Mouse (Mus musculus) limb, embryonic 14.5 days (tissue): ENCODE results near the gene Ptprn2. TPM values are rescaled to one million over a fixed set of nuclear protein-coding genes. Genes with fewer than 3 reads are reported as not detected.

Experiments used
- ATAC-seq: fragments of 200-750 bp; cut with Nextera tagmentation; 2 replicates; pipeline ENCODE4 v1.8.0; 2017; ENCODE audit warnings: low read depth, moderate number of reproducible peaks, moderate TSS enrichment; ENCODE audit not compliant: low FRiP score
- DNase-seq: peaks from one replicate; pipeline ENCODE4 v3.0.0-alpha.2; 2015; ENCODE audit warnings: low spot score
- H3K27ac ChIP-seq: fragments of 300-500 bp; sonication (generic); replicated peaks from 2 replicates; pipeline ENCODE4 v1.5.1; 2014; ENCODE audit warnings: low read depth, mild to moderate bottlenecking, low read length, moderate library complexity, mixed read lengths
- H3K27me3 ChIP-seq: fragments of 300-500 bp; sonication (generic); 2 replicates; pipeline ENCODE4 v1.6.1; 2014; ENCODE audit warnings: low read length, mixed read lengths; ENCODE audit not compliant: control insufficient read depth, insufficient read depth
- H3K36me3 ChIP-seq: fragments of 300-500 bp; sonication (generic); 2 replicates; pipeline ENCODE4 v1.6.1; 2014; ENCODE audit warnings: mild to moderate bottlenecking, low read length, moderate library complexity, mixed read lengths; ENCODE audit not compliant: control insufficient read depth, insufficient read depth
- H3K4me1 ChIP-seq: fragments of 300-500 bp; sonication (generic); 2 replicates; pipeline ENCODE4 v1.6.1; 2014; ENCODE audit warnings: antibody characterized with exemption, low read length, mixed read lengths; ENCODE audit not compliant: control insufficient read depth, insufficient read depth
- H3K4me2 ChIP-seq: fragments of 300-500 bp; sonication (generic); replicated peaks from 2 replicates; pipeline ENCODE4 v1.6.1; 2014; ENCODE audit warnings: low read depth, mild to moderate bottlenecking, low read length, moderate library complexity; ENCODE audit not compliant: severe bottlenecking
- H3K4me3 ChIP-seq: fragments of 300-500 bp; sonication (generic); replicated peaks from 2 replicates; pipeline ENCODE4 v1.5.1; 2014; ENCODE audit warnings: low read length
- H3K9ac ChIP-seq: fragments of 300-500 bp; sonication (generic); 2 replicates; pipeline ENCODE4 v1.6.1; 2014; ENCODE audit warnings: mild to moderate bottlenecking, low read depth, low read length, moderate library complexity; ENCODE audit not compliant: severe bottlenecking
- H3K9me3 ChIP-seq: fragments of 300-500 bp; sonication (generic); 2 replicates; pipeline ENCODE4 v1.6.1; 2016; ENCODE audit warnings: low read length; ENCODE audit not compliant: control insufficient read depth
- POLR2A ChIP-seq: fragments of 200-500 bp; IDR thresholded peaks from 2 replicates; pipeline ENCODE4 v1.8.0; 2012; ENCODE audit warnings: inconsistent platforms, mild to moderate bottlenecking, moderate library complexity, borderline replicate concordance; ENCODE audit not compliant: insufficient read depth, insufficient read length; ENCODE audit errors: extremely low read depth
- WGBS: fragments of 180-500 bp; shearing (Covaris S2); extraction: QIAGEN DNeasy Blood & Tissue Kit; methylation state at CpG from one replicate; pipeline ENCODE4 v1.1.7; 2014; 5-methylcytosine and 5-hydroxymethylcytosine counted together
- polyA plus RNA-seq, 2 experiments: library from polyadenylated mRNA; depleted of rRNA in 1 of 2; stranded (reverse) in 1 of 2; unstranded in 1 of 2; fragments of >200 nt; fragmentation: Nextera tagmentation in 1 of 2; extraction: Ambion mirVana in 1 of 2; gene quantifications; 2 replicates each; pipeline versions ENCODE4 v1.2.1 to v1.2.3; 2012 to 2014

Ptprn2 gene
- polyA plus RNA-seq, 2 experiments: 0.08 to 0.65 TPM

GRCm38 (mm10) chr12:117127485-117127884, 642.0 kb downstream of the Ptprn2 start:
- Histone ChIP-seq H3K27ac (no peak overlapping the region), H3K4me2 (no peak overlapping the region), H3K4me1 (no peaks in the 10 kb centered on the region), H3K36me3 (no peaks in the 10 kb centered on the region), H3K9me3 (no peaks in the 10 kb centered on the region), H3K9ac (no peak overlapping the region), H3K27me3 (no peaks in the 10 kb centered on the region), H3K4me3 (no peak overlapping the region)
- no peak for ATAC-seq
- WGBS: 87% methylated on average over 6 of the region's 6 CpGs
- TF ChIP-seq POLR2A: no peak
- DNase-seq: no peak

DNA sequence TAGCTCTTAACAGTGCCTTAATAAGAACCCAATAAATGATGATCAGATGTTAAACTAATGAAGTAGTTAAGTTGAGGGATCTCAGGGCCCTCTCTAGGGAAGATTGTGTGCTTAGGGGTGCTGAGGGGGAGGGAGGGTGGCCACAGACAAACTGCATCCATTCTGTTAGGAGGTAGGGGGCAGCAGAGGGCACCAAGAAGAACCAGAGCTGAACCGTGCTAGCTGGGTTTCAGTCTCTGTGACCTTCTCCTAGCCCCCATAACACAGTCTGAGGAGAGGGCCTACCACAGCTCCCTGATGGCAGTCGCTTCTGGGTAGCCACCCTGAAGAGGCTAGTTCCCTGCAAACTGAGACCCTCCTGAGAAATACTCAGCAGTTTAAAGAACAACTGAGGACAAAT, 646.6 kb downstream of the Ptprn2 start:
- Histone ChIP-seq H3K9ac (no peak overlapping the region), H3K4me3 (no peak overlapping the region), H3K4me2 (no peak overlapping the region), H3K27me3 (no peaks in the 10 kb centered on the region), H3K9me3 (no peaks in the 10 kb centered on the region), H3K27ac (no peak overlapping the region), H3K36me3 (no peaks in the 10 kb centered on the region), H3K4me1 (no peaks in the 10 kb centered on the region)
- no peak for TF ChIP-seq POLR2A
- WGBS: 15% methylated on average over 2 of the region's 2 CpGs
- no peak for ATAC-seq
- DNase-seq: no peak

GRCm38 (mm10) chr12:117135205-117135604, 649.7 kb downstream of the Ptprn2 start:
- H3K9ac ChIP-seq: no peak overlapping the region
- no peak for TF ChIP-seq POLR2A
- H3K36me3 ChIP-seq: no peaks in the 10 kb centered on the region
- no peaks in the 10 kb centered on the region for H3K4me1 ChIP-seq
- no peak for ATAC-seq
- H3K4me3 ChIP-seq: no peak overlapping the region
- no peaks in the 10 kb centered on the region for H3K9me3 ChIP-seq
- H3K27ac ChIP-seq: no peak overlapping the region
- no peaks in the 10 kb centered on the region for H3K27me3 ChIP-seq
- 65% methylated on average over 5 of the region's 5 CpGs for WGBS
- DNase-seq: no peak
- no peak overlapping the region for H3K4me2 ChIP-seq

DNA sequence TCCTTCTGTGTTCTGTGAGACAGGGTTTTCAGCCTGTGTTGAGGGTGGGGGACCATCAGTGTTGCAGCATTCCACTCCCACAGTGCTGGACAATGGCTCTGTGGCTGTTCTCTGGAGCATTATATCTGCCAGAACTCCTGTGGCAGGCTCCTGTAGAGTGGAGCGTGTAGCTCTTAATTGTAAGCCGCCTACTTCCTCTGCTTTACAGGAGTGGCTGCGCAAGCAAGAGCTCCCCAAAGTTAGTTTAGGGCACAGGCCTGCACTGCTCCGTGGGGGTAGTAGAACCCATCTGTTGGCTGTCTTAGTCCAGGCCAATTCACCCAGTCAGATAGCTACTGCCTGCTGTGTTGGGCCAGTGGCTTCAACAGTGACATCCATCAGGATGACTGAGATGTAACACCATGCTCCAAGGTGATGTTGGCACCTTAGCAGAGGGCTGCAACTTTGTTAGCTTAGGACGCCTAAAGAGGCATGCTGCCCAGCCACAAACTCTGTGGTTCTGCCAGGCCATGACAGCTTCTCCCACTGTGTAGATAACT, 651.0 kb downstream of the Ptprn2 start:
- DNase-seq (no peak), ATAC-seq (no peak)
- H3K4me2 ChIP-seq: no peak overlapping the region
- H3K4me3 ChIP-seq: no peak overlapping the region
- no peaks in the 10 kb centered on the region for H3K36me3 ChIP-seq
- H3K4me1 ChIP-seq: no peaks in the 10 kb centered on the region
- H3K9ac ChIP-seq: no peak overlapping the region
- WGBS: 64% methylated on average over 5 of the region's 5 CpGs
- no peaks in the 10 kb centered on the region for H3K9me3 ChIP-seq
- no peak overlapping the region for H3K27ac ChIP-seq
- H3K27me3 ChIP-seq: no peaks in the 10 kb centered on the region
- no peak for TF ChIP-seq POLR2A

- Histone ChIP-seq H3K4me1 (no peaks in the 10 kb centered on the region), H3K27ac (no peak overlapping the region), H3K27me3 (no peaks in the 10 kb centered on the region), H3K9me3 (no peaks in the 10 kb centered on the region), H3K9ac (no peak overlapping the region), H3K4me2 (no peak overlapping the region), H3K4me3 (no peak overlapping the region), H3K36me3 (no peaks in the 10 kb centered on the region)
- no peak for TF ChIP-seq POLR2A
- WGBS: 61% methylated on average over 4 of the region's 4 CpGs
- ATAC-seq: no peak
- no peak for DNase-seq
Measured at GRCm38 (mm10) chr12:117140901-117141300, 655.4 kb downstream of the Ptprn2 start.

DNA sequence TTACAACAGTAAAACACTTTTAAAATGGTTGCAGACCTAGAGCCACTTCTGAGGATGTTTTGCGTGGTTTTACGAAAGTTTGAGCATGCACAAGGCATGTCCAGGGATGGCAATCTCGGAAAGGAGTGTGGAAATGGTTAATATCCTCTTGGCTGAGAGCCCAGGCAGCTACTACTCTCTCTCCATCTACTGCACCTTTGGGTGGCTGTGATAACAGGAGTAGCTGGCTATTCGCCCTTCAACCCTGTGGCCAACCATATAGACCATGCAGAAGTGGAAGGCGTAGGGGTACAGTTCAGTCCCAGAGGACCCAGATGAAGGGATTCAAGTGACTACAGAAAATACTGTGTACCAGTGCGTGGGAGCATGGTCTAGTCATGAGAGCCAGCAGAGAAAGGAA, 655.9 kb downstream of the Ptprn2 start:
- no peak overlapping the region for H3K27ac ChIP-seq
- no peak overlapping the region for H3K4me2 ChIP-seq
- H3K36me3 ChIP-seq: no peaks in the 10 kb centered on the region
- DNase-seq (no peak), ATAC-seq (no peak)
- no peak for TF ChIP-seq POLR2A
- no peaks in the 10 kb centered on the region for H3K9me3 ChIP-seq
- H3K27me3 ChIP-seq: no peaks in the 10 kb centered on the region
- WGBS: 67% methylated on average over 6 of the region's 6 CpGs
- no peak overlapping the region for H3K9ac ChIP-seq
- H3K4me1 ChIP-seq: no peaks in the 10 kb centered on the region
- H3K4me3 ChIP-seq: no peak overlapping the region
